Mouse (Mus musculus): ENCODE measurements around the gene Crocc2. TPM values are rescaled to one million over a fixed set of nuclear protein-coding genes. Genes with fewer than 3 reads are reported as not detected.

Gene Crocc2
- polyA plus RNA-seq, 1 experiment from 2014 or later: 0.35 TPM

- no peaks in the 10 kb centered on the region for H3K36me3 ChIP-seq
- no peak overlapping the region for H3K4me2 ChIP-seq
- H3K9me3 ChIP-seq: no peaks in the 10 kb centered on the region
- no peaks in the 10 kb centered on the region for H3K27me3 ChIP-seq
- H3K4me1 ChIP-seq (replicated peaks): peaks cover 24% of the 10 kb centered on the region
- H3K9ac ChIP-seq: no peak overlapping the region
- 74% methylated on average over 5 of the region's 5 CpGs for WGBS
- no peak overlapping the region for H3K4me3 ChIP-seq
- H3K27ac ChIP-seq (replicated peaks): no peak overlapping the region
- ATAC-seq (ENCODE audit: low FRiP score, low read depth): no peak
These were observed 57.4 kb downstream of the Crocc2 start for GRCm38 (mm10) chr1:93225731-93226520.

- no peaks in the 10 kb centered on the region for H3K36me3 ChIP-seq
- WGBS: 60% methylated on average over 7 of the region's 7 CpGs
- H3K4me3 ChIP-seq: no peak overlapping the region
- H3K4me2 ChIP-seq: no peak overlapping the region
- H3K9me3 ChIP-seq: no peaks in the 10 kb centered on the region
- ATAC-seq (ENCODE audit: low FRiP score, low read depth): peak; percentile 70
- no peak overlapping the region for H3K9ac ChIP-seq
- H3K27me3 ChIP-seq: no peaks in the 10 kb centered on the region
- 0 out of 2 replicates have a peak overlapping the region, but pooled peaks have one; percentile 17 for H3K27ac ChIP-seq (replicated peaks)
- H3K4me1 ChIP-seq (replicated peaks): peaks cover 21% of the 10 kb centered on the region
These were observed 58.9 kb downstream of the Crocc2 start for GRCm38 (mm10) chr1:93227303-93227975.

- no peak overlapping the region for H3K4me3 ChIP-seq
- ATAC-seq (ENCODE audit: low FRiP score, low read depth): no peak
- H3K27me3 ChIP-seq: no peaks in the 10 kb centered on the region
- no peaks in the 10 kb centered on the region for H3K36me3 ChIP-seq
- peaks cover 21% of the 10 kb centered on the region for H3K4me1 ChIP-seq (replicated peaks)
- 88% methylated on average over 7 of the region's 7 CpGs for WGBS
- no peak overlapping the region for H3K4me2 ChIP-seq
- H3K9me3 ChIP-seq: no peaks in the 10 kb centered on the region
- H3K27ac ChIP-seq (replicated peaks): no peak overlapping the region
- H3K9ac ChIP-seq: no peak overlapping the region
These were observed 59.4 kb downstream of the Crocc2 start for GRCm38 (mm10) chr1:93227976-93228365.

GRCm38 (mm10) chr1:93229221-93229620, 60.7 kb downstream of the Crocc2 start:
- Histone ChIP-seq H3K36me3 (no peaks in the 10 kb centered on the region), H3K27ac (replicated peaks) (no peak overlapping the region), H3K4me3 (no peak overlapping the region), H3K27me3 (peaks cover 1% of the 10 kb centered on the region; the same call in 1 of the 2 replicates), H3K9ac (no peak overlapping the region), H3K4me1 (replicated peaks) (peaks cover 16% of the 10 kb centered on the region), H3K4me2 (no peak overlapping the region), H3K9me3 (no peaks in the 10 kb centered on the region)
- ATAC-seq (ENCODE audit: low FRiP score, low read depth): no peak
- 80% methylated on average over 6 of the region's 6 CpGs for WGBS

GRCm38 (mm10) chr1:93229626-93230025, 61.1 kb downstream of the Crocc2 start:
- no peak for ATAC-seq (ENCODE audit: low FRiP score, low read depth)
- H3K4me1 ChIP-seq (replicated peaks): peaks cover 16% of the 10 kb centered on the region
- no peaks in the 10 kb centered on the region for H3K9me3 ChIP-seq
- no peak overlapping the region for H3K27ac ChIP-seq (replicated peaks)
- peaks cover 5% of the 10 kb centered on the region for H3K27me3 ChIP-seq
- H3K4me2 ChIP-seq: no peak overlapping the region
- 77% methylated on average over 4 of the region's 4 CpGs for WGBS
- no peaks in the 10 kb centered on the region for H3K36me3 ChIP-seq
- no peak overlapping the region for H3K9ac ChIP-seq
- H3K4me3 ChIP-seq: no peak overlapping the region

- H3K36me3 ChIP-seq: no peaks in the 10 kb centered on the region
- peaks cover 23% of the 10 kb centered on the region for H3K27me3 ChIP-seq
- peak; percentile 90 for ATAC-seq (ENCODE audit: low FRiP score, low read depth)
- peak within 1 kb of the TSS; percentile 99 for H3K4me2 ChIP-seq
- H3K4me1 ChIP-seq (replicated peaks): peaks cover 17% of the 10 kb centered on the region
- H3K27ac ChIP-seq (replicated peaks): 0 out of 2 replicates have a peak within 1 kb of the TSS, but pooled peaks have one; percentile 38
- WGBS: under 1% methylated on average over 100 of the region's 100 CpGs
- H3K9ac ChIP-seq: peak within 1 kb of the TSS; percentile 59
- H3K9me3 ChIP-seq: no peaks in the 10 kb centered on the region
- H3K4me3 ChIP-seq: peak within 1 kb of the TSS; percentile 56
These were observed 67.3 kb downstream of the Crocc2 start, which contains the start of gene Sned1 for GRCm38 (mm10) chr1:93235576-93236544. Gene Sned1, plus strand, starts transcription at chr1:93235841.

GRCm38 (mm10) chr1:93236545-93236924, 68.0 kb downstream of the Crocc2 start:
- H3K4me3 ChIP-seq: peak overlapping the region; percentile 56
- peak overlapping the region; percentile 59; the same call in 1 of the 2 replicates for H3K9ac ChIP-seq
- no peaks in the 10 kb centered on the region for H3K9me3 ChIP-seq
- H3K27me3 ChIP-seq: peaks cover 23% of the 10 kb centered on the region
- peaks cover 17% of the 10 kb centered on the region for H3K4me1 ChIP-seq (replicated peaks)
- 15% methylated on average over 3 of the region's 3 CpGs for WGBS
- peak overlapping the region; percentile 99 for H3K4me2 ChIP-seq
- 0 out of 2 replicates have a peak, but pooled peaks have one; percentile 21 for ATAC-seq (ENCODE audit: low FRiP score, low read depth)
- no peak overlapping the region for H3K27ac ChIP-seq (replicated peaks)
- H3K36me3 ChIP-seq: no peaks in the 10 kb centered on the region

GRCm38 (mm10) chr1:93237676-93238075, 69.2 kb downstream of the Crocc2 start:
- H3K4me1 ChIP-seq (replicated peaks): peaks cover 17% of the 10 kb centered on the region
- H3K27ac ChIP-seq (replicated peaks): no peak overlapping the region
- H3K27me3 ChIP-seq: peaks cover 23% of the 10 kb centered on the region
- no peak overlapping the region for H3K4me3 ChIP-seq
- 91% methylated on average over 10 of the region's 10 CpGs for WGBS
- H3K9ac ChIP-seq: no peak overlapping the region
- ATAC-seq (ENCODE audit: low FRiP score, low read depth): no peak
- H3K36me3 ChIP-seq: no peaks in the 10 kb centered on the region
- H3K9me3 ChIP-seq: no peaks in the 10 kb centered on the region
- no peak overlapping the region; the same call in 1 of the 2 replicates for H3K4me2 ChIP-seq

- Histone ChIP-seq H3K27me3 (peaks cover 23% of the 10 kb centered on the region), H3K9me3 (no peaks in the 10 kb centered on the region), H3K36me3 (no peaks in the 10 kb centered on the region), H3K4me1 (replicated peaks) (peaks cover 17% of the 10 kb centered on the region), H3K4me3 (no peak overlapping the region), H3K4me2 (no peak overlapping the region), H3K27ac (replicated peaks) (no peak overlapping the region), H3K9ac (no peak overlapping the region)
- no peak for ATAC-seq (ENCODE audit: low FRiP score, low read depth)
- 60% methylated on average over 4 of the region's 4 CpGs for WGBS
These were observed 69.7 kb downstream of the Crocc2 start for GRCm38 (mm10) chr1:93238201-93238600.

GRCm38 (mm10) chr1:93245936-93246335, 77.4 kb downstream of the Crocc2 start:
- H3K4me2 ChIP-seq: no peak overlapping the region
- H3K27me3 ChIP-seq: no peaks in the 10 kb centered on the region
- no peak for ATAC-seq (ENCODE audit: low FRiP score, low read depth)
- no peaks in the 10 kb centered on the region for H3K9me3 ChIP-seq
- no peaks in the 10 kb centered on the region for H3K36me3 ChIP-seq
- no peak overlapping the region for H3K9ac ChIP-seq
- WGBS: 77% methylated on average over 2 of the region's 2 CpGs
- H3K4me1 ChIP-seq (replicated peaks): no peaks in the 10 kb centered on the region
- H3K27ac ChIP-seq (replicated peaks): no peak overlapping the region
- H3K4me3 ChIP-seq: no peak overlapping the region

GRCm38 (mm10) chr1:93252586-93252985, 84.1 kb downstream of the Crocc2 start:
- no peak for ATAC-seq (ENCODE audit: low FRiP score, low read depth)
- WGBS: 67% methylated on average over 2 of the region's 2 CpGs
- Histone ChIP-seq H3K4me2 (no peak overlapping the region), H3K9me3 (no peaks in the 10 kb centered on the region), H3K4me3 (no peak overlapping the region), H3K27me3 (no peaks in the 10 kb centered on the region), H3K9ac (no peak overlapping the region), H3K27ac (replicated peaks) (no peak overlapping the region), H3K4me1 (replicated peaks) (no peaks in the 10 kb centered on the region), H3K36me3 (no peaks in the 10 kb centered on the region)
